Mouse (Mus musculus): ENCODE results near the gene Cbx7.
"Not testable (repeated sequence)": the region's sequence is repeated elsewhere in the genome, so short reads cannot be mapped to it uniquely, and the experiment has no call there.

Cbx7 gene

GRCm38 (mm10) chr15:79917111-79917720 lies 53.7 kb downstream of the Cbx7 start:
- no peak for DNase-seq

GRCm38 (mm10) chr15:79916150-79916549 lies 54.8 kb downstream of the Cbx7 start:
- DNase-seq = no peak

DNA sequence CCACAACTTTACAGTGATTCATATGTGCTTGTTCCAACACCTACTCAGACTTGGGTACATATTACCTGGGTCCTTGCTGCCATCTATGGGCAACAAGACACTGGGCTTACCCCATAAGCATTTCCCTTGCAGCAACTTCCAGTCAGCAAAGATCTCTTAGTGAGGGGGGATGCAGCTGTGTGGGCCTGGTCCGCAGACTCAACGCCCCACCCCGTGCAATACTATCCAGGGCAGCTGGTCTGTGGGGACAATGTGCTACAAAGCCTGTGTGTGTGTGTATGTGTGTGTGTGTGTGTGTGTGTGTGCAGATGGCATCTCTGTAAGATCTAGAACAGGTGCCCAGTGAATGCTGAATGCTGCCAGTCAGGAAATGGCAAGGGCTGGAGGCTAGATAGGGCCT lies 56.6 kb downstream of the Cbx7 start:
- no peak for DNase-seq

GRCm38 (mm10) chr15:79913761-79914346 lies 57.1 kb downstream of the Cbx7 start:
- DNase-seq = no peak

- no peak for DNase-seq
These were observed 59.6 kb downstream of the Cbx7 start for GRCm38 (mm10) chr15:79911339-79911738.

GRCm38 (mm10) chr15:79910812-79911211 lies 60.1 kb downstream of the Cbx7 start:
- DNase-seq = not testable (repeated sequence)

DNA sequence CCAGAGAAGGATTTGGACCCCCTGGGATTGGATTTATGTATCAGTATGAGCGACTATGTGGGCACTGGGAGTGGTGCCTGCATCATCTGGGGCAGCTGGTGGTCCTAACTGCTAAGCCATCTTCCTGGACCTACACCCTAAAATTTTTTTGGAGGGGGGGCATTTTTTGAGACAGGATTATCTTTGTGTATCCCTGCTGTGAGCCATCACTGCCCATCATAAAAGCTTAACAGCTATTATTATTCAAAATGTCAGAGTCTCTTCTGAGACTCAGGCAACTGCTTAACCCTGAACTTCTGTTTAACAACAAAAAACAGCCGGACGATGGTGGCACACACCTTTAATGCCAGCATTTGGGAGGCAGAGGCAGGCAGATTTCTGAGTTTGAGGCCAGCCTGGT lies 61.9 kb downstream of the Cbx7 start:
- not testable (repeated sequence) for DNase-seq

- peak; percentile 28 for DNase-seq
These were observed 64.1 kb downstream of the Cbx7 start for GRCm38 (mm10) chr15:79906855-79907254.

DNA sequence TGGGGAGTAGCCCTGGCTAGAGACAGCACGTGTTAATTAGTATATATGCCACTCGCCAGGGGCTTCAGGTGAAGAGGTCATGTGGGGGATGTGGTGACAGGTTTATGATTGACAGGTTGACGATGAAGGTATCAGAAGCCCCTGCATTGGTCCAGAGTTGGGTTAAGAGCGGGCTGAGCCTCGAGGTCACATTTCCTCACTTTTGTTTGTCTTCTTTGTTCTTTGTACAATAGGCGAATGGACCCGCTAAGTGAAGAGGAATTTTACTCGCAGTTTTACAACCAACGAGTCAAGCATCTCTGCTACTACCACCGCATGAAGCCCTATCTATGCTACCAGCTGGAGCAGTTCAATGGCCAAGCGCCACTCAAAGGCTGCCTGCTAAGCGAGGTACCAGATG lies 65.7 kb downstream of the Cbx7 start:
- no peak for DNase-seq

GRCm38 (mm10) chr15:79904678-79905077 lies 66.2 kb downstream of the Cbx7 start:
- not testable (repeated sequence) for DNase-seq

GRCm38 (mm10) chr15:79903963-79904362 lies 67.0 kb downstream of the Cbx7 start:
- DNase-seq = no peak

- DNase-seq = not testable (repeated sequence)
These were observed 67.8 kb downstream of the Cbx7 start for GRCm38 (mm10) chr15:79903081-79903480.

GRCm38 (mm10) chr15:79901399-79901798 lies 69.5 kb downstream of the Cbx7 start:
- DNase-seq = no peak

DNA sequence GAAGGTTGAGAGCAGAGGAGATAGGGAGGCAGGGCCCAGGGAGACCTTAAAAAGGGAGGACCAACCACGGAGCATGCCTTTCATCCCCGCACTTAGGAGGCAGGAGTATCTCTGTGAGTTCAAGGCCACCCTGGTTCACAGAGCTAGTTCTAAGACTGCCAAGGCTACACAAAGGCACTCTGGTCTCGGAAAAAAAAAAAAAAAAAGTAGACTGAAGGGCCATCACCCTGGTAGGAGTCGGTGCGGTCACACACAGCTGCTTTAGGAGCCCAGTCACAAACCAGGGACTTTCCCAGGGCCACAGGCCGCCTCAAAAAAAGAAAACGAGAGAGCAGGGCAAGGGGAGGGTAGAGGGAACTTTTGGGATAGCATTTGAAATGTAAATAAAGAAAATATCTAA lies 70.2 kb downstream of the Cbx7 start:
- no peak for DNase-seq

DNA sequence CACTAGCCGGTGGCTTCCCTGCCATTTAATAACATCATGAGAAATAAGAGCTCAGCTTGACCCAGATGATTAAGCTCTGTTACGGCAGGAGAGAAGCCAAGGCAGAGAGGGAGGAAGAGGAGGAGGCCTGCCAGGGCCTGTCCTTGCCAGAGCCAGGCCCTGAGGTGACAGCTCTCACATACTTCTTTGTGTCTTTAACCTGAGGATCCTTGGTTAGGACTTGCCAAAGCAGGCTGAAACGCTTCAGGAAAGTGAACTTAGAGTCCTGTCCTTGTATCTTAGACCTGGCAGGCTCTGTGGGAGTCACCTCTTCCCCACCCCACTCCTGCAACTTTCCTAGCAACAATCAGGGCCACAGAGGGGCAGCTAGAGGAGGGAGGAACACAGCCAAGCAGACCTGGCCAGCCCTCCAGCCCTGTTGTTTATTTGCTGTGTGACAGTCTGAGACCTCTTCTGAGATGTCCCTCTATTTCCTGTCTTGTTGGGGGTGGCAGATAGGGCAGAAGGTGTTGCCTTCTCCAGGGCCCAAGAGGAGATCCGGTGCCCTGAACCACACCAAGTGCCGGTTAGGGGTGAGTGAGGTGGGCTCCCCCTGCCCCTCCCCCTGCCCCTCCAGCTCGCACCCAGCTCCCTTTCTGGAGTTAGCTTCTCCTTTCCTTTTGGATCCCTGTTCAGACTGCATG lies 71.0 kb downstream of the Cbx7 start:
- no peak for DNase-seq

DNA sequence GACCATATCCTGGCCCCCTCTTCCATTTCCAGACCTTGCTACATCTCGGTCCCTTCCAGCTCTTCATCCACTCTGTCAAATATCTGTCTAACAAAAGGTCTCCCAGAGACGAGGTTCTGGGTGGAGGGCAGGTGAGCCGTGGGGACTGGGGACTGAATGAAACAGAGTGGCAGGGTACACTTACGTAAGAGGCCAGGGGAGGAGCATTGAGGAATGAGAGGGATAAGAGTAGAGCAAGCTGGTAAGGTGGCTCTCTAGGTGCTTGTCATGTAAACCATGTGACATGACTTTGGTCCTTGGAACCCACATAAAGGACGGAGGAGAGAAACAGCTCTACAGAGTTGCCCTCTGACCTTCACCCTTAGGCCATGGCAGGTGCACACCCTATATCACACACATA lies 71.9 kb downstream of the Cbx7 start:
- DNase-seq = no peak

GRCm38 (mm10) chr15:79896080-79896725 lies 74.7 kb downstream of the Cbx7 start:
- DNase-seq = no peak

DNA sequence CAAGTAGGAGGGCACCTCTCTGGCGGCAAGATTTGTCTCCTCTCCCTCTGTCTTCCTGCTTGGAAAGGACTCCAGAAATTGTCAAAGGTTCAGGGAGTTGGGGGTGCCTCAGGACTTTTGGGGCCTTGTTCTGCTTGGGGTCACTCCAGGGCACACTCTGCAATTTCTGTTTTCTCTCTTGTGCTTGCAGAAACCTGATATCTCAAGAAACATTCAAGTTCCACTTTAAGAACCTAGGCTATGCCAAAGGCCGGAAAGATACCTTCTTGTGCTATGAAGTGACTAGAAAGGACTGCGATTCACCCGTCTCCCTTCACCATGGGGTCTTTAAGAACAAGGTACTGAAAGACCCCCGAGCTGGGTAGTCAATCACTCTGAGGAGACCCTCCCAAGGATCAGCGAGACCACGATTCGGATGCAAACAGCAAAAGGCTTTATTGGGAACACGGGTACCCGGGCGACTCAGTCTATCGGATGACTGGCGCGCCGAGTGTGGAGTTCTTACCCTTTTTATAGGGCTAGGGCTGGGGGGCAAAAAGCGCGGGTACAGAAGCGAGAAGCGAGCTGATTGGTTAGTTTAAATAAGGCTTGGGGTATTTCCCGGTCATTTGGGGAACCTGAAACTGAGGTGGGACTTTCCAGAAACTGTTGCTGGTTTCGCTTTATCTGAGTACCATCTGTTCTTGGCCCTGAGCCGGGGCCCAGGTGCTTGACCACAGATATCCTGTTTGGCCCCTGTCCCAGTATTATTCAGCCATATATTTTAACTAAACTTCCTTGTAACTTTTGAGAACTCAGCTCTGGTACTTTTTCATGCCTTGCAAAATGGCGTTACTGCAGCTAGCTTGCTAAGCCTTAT lies 75.5 kb downstream of the Cbx7 start:
- not testable (repeated sequence) for DNase-seq

- DNase-seq = no peak
These were observed 76.6 kb downstream of the Cbx7 start for GRCm38 (mm10) chr15:79894343-79894742.

- no peak for DNase-seq
These were observed 77.1 kb downstream of the Cbx7 start for GRCm38 (mm10) chr15:79893824-79894123.

GRCm38 (mm10) chr15:79892995-79893823 lies 77.7 kb downstream of the Cbx7 start:
- no peak for DNase-seq

GRCm38 (mm10) chr15:79892213-79892541 lies 78.7 kb downstream of the Cbx7 start:
- DNase-seq = peak; percentile 85

Measured in lung, postnatal 10 days (tissue).